Mouse (Mus musculus) cerebellum, adult (tissue): ENCODE data around the gene Coro7.
A peak's percentile ranks its signal among the peaks of the same experiment; 100 is the strongest.
"Not testable (repeated sequence)": the region's sequence is repeated elsewhere in the genome, so short reads cannot be mapped to it uniquely, and the experiment has no call there.

Source experiments
- ATAC-seq: cut with Nextera tagmentation; 2 replicates; pipeline ENCODE4 v1.9.2; 2017; ENCODE audit warnings: mild to moderate bottlenecking, moderate library complexity, mixed read lengths; ENCODE audit not compliant: insufficient number of reproducible peaks, low FRiP score, low TSS enrichment

Coro7 gene

GRCm38 (mm10) chr16:4679121-4680018 is at the start of gene Coro7:
Gene Coro7, minus strand, starts transcription at chr16:4679777.
- peak; percentile 86 for ATAC-seq

GRCm38 (mm10) chr16:4727963-4728362 is 48.4 kb upstream of the Coro7 start:
- ATAC-seq = no peak

GRCm38 (mm10) chr16:4727526-4727925 is 47.9 kb upstream of the Coro7 start:
- ATAC-seq = no peak

GRCm38 (mm10) chr16:4726528-4727128 is 47.1 kb upstream of the Coro7 start:
- ATAC-seq = peak; percentile 59

GRCm38 (mm10) chr16:4725780-4726527 is 46.4 kb upstream of the Coro7 start, which contains the start of gene Hmox2:
Gene Hmox2, plus strand, starts transcription at chr16:4726361.
- peak; percentile 94 for ATAC-seq

GRCm38 (mm10) chr16:4725266-4725665 is 45.7 kb upstream of the Coro7 start:
- ATAC-seq = no peak

- ATAC-seq = no peak
Observed at GRCm38 (mm10) chr16:4722915-4723209, 43.3 kb upstream of the Coro7 start.

GRCm38 (mm10) chr16:4722128-4722914 is 42.7 kb upstream of the Coro7 start:
- ATAC-seq = no peak

- ATAC-seq = peak; percentile 90
Observed at GRCm38 (mm10) chr16:4718753-4719518, 39.4 kb upstream of the Coro7 start, which contains the start of gene Nmral1. Gene Nmral1, minus strand, starts transcription at chr16:4719356.

GRCm38 (mm10) chr16:4717866-4718265 is 38.3 kb upstream of the Coro7 start:
- no peak for ATAC-seq

- peak; percentile 61; the same call in 1 of the 2 replicates for ATAC-seq
Observed at GRCm38 (mm10) chr16:4713861-4714710, 34.5 kb upstream of the Coro7 start.

GRCm38 (mm10) chr16:4711173-4711572 is 31.6 kb upstream of the Coro7 start:
- no peak for ATAC-seq

GRCm38 (mm10) chr16:4705541-4705940 is 26.0 kb upstream of the Coro7 start:
- no peak for ATAC-seq

- ATAC-seq = no peak
Observed at GRCm38 (mm10) chr16:4702646-4703045, 23.1 kb upstream of the Coro7 start.

GRCm38 (mm10) chr16:4701211-4701610 is 21.6 kb upstream of the Coro7 start:
- no peak for ATAC-seq

- ATAC-seq = not testable (repeated sequence)
Observed at GRCm38 (mm10) chr16:4689371-4689770, 9.8 kb upstream of the Coro7 start.

GRCm38 (mm10) chr16:4684457-4684791 is 4.8 kb upstream of the Coro7 start:
- no peak for ATAC-seq

- ATAC-seq = peak; percentile 83
Observed at GRCm38 (mm10) chr16:4683581-4684456, 4.2 kb upstream of the Coro7 start.
